Mouse (Mus musculus) left cerebral cortex, postnatal 14 days (tissue): ENCODE data around the gene Nol6. TPM values are rescaled to one million over a fixed set of nuclear protein-coding genes. Genes with fewer than 3 reads are reported as not detected.

Experiments
- DNase-seq, 2 experiments: peaks; one replicate each; pipeline ENCODE4 v3.0.0; 2021 to 2022; ENCODE audit warnings: low spot score in 2 of 2, mixed read lengths in 1 of 2
- intact Hi-C: fragments of 180-260 bp; cut with DNase I; formaldehyde crosslinking; loops from one replicate; pipeline ENCODE4 v1.15.1; 2025
- long read RNA-seq, 2 experiments: library from polyadenylated mRNA; stranded (forward); transcript quantifications; one replicate each; pipeline ENCODE4 v2.0.0; 2021
- total RNA-seq, 2 experiments: library from RNA; stranded (reverse); gene quantifications; 2 replicates each; pipeline ENCODE4 v1.2.3; 2021

Nol6 gene
- total RNA-seq, result 10 to 100 TPM; 82.7 to 84.0 TPM
- long read RNA-seq, experiment 1, full-length matches to known transcripts, result 38 of 66 reads
- long read RNA-seq, experiment 1, partial matches to known transcripts, result 27 of 66 reads
- long read RNA-seq, experiment 1, other reads (novel, unspliced or antisense), result 1 of 66 reads
- long read RNA-seq, experiment 2, full-length matches to known transcripts, result 34 of 52 reads
- long read RNA-seq, experiment 2, partial matches to known transcripts, result 15 of 52 reads
- long read RNA-seq, experiment 2, other reads (novel, unspliced or antisense), result 3 of 52 reads

DNA sequence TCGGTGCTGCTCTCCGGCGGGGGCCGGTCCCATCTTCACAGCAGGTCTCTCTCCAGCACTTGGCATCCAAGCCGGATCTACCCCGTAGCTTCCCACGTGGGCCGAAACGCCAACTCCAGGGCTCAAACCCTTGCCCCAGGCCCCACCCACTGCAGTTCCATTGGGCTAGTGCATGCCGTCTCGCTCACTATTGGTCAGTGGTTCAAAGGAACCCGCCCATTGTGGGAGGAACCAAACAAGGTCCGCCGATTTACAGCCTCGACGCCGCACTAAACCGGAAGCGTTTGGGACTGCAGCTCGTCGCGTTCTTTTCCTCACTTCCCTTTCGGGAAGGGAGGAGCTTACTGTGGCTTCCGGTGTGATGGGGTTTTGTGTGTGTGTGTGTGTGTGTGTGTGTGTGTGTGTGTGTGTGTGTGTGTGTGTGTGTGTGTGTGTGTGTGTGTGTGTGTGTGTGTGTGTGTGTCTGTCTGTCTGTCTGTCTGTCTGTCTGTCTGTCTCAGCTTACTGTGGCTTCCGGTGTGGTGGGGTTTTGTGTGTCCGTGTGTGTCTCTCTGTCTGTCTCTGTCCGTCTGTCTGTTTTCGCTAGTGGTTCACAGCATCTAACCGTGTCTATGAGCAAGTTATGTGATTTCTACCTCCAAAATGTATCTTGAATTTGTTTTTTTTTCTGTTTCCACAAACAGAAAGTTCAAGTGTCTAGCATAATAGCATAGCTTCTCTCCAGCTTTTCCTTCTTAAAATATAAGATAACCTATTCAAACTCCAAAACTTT lies at the start of gene Nol6:
Nol6 (minus strand) TSS at position 276 of the 772 bp plus-strand sequence.
- peak; percentile 99 to 100 for DNase-seq
- intact Hi-C loops, result no loop called here

DNA sequence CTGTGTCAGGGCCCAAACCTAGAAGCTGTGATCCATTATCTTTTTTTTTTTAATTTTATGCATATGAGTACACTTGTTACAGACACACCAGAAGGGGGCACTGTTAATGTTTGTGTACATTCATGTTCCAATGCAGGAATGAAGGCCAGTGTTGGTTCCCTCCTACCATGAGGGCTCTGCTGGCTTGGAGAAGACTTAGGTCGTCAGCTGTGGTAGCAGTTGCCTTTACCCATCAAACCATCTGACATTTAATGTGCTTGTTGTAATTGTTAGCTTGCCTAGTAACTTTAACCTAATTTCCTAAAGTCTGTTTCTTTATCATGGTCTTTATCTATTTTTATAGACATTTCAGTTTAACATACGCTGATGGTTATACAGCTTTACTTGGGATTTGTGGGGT lies 46.7 kb upstream of the Nol6 start:
- no peak for DNase-seq

DNA sequence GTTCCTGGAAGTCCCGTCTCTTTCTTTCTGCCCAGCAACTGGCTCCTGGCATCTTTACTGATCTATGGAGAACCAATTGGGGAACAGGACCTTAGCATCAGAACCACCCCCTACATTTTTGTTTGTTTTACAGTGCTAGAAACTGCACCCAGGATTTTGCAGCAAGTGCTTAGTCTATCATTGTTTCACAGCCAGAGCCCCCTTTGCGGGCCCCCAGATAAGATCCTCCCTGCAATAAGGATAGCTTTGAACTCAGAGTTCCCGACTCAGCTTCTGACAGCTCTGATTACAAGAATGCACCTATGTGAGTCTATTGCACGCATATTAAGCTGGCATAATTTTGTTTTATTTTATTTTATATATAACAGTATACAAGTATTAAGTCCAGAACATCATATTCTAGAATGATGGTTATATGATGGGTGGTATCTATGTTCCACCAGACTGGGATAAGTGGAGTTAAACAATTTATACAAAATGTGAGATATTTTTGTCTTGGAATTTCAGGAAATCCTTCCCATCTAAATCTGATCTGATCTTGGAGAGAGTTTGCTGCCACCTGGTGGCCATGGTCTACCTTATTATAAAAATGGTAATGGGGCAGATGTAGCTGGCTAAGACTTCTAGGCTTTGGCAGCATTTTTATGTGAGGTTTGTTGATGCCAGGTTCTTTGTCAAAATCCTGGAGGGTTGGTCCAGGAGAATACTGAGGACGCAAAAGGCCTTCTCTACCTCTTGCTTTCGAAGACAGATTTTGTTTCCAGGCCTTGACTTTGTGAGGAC lies 41.6 kb upstream of the Nol6 start:
- peak; percentile 89 to 90 for DNase-seq
- intact Hi-C loops, result loop anchor here (2.0 kb wide), 1 partner anchor 37 kb away; no protein-coding TSS in a partner anchor

More for the DNA sequence above, 46.7 kb upstream of the Nol6 start:
- intact Hi-C loops, result no loop called here

DNA sequence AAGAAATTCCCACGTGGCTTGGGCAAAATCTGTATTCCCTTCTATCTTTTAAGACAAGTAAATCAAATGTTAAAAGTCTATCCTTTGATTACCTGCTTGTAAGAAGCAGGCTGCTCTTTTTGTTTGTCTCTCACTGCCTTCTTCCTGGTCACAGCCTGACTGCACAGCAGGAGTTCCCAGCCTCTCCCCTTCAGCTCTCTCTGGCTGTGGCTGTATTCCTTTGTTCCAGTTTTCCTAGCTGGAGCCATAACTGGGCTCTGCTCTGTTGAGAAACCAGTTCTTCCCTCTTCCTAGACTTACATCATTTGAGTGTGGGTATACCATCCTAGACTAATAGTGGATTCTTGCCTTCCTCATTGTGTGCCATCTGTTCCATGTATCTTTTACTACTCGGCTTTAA lies 40.7 kb upstream of the Nol6 start:
- intact Hi-C loops, result no loop called here
- DNase-seq, result no peak

DNA sequence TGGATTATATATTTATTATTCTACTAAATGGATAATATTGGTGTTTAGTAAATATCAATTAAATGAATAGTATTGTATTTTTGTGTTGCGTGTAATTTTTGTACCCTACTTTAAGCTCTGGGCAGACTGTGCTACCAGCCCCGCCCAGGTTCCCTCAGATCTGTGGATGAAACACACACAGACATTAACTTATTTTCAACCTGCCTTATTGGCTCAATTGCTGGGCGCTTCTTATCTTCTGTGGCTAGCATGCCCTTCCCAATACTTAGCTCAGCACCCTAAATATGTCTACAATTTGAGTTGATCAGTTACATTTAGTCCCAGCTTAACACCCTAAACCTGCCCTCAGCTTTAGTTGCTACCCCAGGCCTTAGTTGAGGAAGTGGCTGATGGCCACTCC lies 37.0 kb upstream of the Nol6 start:
- intact Hi-C loops, result no loop called here

DNA sequence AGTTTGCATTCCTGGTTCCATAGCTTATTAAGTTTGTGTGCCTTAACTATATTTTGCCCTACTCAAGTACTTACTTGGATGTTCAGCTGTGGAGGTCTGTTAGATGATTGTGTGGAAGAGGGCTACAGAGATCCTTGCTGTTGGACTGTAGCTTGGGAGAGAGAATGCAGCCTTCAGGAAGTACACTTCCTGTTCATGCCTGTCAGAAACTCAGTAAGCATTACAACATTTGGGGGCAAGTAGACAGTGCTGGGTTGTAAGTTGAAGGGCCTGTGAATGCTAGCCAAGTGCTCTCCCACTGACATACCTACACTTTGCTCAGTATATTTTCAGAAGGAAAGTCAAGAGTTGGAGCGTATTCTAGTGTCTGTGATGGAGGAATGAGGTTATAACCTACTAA lies 34.0 kb upstream of the Nol6 start:
- no peak for DNase-seq
- intact Hi-C loops, result no loop called here

More for the DNA sequence above, 37.0 kb upstream of the Nol6 start:
- no peak for DNase-seq

DNA sequence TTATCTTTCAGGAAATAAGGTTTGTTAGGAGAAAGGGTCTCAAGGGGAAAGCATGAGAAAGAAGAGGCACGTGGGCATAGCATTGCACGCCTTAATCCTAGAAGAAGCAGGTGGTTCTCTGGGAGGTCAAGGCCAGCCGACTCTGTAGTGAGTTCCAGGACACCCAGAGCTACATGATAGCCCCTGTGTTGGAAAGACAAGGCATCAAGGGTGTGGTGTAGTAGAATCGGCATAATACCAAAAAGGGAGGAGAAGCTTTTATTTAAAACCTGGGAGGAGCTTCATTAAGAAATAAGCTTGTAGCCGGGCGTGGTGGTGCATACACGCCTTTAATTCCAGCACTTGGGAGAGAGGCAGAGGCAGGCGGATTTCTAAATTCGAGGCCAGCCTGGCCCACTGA lies 32.7 kb upstream of the Nol6 start:
- intact Hi-C loops, result no loop called here
- DNase-seq, result no peak

DNA sequence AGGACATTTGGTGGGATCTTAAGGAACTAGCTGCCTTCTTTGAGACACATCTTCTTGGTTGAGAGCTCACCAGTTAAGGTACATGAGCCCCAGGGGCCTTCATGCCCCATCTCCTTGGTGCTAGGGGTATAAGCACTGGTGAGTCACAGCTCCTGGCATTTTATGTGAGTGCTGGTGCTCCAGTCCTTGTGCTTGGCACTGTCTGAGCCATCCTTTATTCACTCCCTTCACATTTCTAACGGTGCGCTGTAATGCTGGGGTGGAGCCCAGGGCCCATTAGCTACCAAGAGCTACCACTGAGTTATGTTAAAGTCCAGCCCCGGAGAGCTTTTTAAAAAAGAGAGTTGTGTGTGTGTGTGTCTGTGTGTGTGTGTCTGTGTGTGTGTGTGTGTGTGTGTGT lies 28.9 kb upstream of the Nol6 start:
- intact Hi-C loops, result no loop called here

DNA sequence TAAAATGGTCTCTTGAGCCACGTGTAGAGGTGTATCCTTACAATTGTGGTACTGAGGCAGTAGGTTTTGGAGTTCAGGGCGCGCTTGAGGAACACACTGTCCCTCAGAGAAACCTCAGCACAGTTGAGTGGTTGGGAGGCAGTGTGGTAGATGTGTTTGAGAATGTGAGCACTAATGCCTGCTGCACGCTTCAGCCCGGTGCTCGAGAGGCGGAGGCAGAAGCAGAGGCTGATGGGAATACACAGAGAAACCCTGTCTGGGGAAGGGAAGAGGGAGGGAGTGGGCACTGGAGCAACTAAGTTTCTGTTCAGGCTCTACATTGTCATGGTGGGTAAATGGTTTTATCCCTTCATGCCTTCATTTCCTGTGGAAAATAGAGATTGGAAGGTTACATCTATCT lies 26.9 kb upstream of the Nol6 start:
- intact Hi-C loops, result no loop called here
- no peak for DNase-seq

More for the DNA sequence above, 28.9 kb upstream of the Nol6 start:
- DNase-seq, result no peak

DNA sequence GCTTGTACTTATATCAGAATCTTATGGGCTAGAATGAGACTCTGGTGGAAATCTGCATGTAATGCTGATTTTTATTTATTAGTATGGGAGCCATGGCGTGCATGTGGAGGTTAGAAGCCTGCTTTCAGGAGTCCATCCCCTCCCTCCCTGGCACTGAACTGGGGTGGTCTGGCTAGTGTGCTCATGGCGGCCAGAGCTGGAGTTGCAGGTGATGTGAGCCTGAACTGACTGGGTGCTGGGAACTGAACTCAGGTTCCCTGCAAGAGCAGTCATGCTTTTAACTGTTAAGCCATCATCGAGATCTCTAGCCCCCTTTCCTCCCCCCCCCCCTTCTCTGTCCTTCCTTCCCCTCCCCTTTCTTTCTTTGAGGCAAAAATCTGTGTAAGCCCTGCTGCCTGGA lies 25.6 kb upstream of the Nol6 start:
- DNase-seq, result no peak
- intact Hi-C loops, result no loop called here

DNA sequence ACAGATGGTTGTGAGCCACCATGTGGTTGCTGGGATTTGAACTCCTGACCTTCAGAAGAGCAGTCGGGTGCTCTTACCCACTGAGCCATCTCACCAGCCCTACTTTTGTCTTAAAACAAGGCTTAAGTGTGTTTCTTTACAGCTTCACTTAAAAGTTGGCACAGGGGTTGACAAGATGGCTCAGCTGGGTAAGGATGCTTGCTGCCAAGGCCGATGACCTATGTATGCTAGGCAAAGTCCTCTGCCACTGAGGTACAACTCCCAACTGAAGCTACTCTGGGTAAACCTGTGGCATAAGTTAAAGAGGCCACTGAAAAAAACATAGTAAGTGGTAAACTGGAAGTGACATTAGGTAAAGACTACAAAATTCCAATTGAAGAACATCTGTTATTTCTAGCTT lies 18.3 kb upstream of the Nol6 start:
- intact Hi-C loops, result no loop called here
- DNase-seq, result no peak

DNA sequence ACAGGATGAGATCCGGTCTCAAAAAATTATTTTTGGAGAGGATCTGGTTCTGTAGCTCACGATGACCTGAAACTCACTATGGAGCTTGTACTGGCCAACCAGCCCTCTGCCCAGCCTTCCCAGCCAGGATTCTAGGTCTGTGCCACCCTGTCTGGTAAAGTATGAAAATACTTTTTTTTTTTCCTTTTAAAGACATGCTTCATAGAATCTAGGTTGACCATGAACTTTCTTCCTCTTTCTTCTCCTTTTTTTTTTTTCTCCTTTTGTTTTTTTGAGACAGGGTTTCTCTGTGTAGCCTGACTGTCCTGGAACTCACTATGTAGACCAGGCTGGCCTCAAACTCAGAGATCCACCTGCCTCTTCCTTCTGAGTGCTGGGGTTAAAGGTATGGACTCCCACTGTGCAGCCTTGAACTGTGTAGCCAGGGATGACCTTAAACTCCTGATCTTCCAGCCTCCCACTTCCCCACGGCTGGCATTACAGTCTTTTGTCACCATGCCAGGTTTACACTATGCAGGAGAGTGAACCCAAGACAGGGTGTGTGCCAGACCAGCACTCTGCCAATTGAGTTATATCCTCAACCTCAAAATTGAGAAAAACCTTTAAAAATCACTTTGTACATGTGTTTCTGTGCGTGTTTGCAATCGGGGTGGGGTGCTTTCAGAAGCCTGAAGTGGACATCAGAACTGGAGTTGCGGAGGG lies 16.1 kb upstream of the Nol6 start:
- DNase-seq, result no peak

DNA sequence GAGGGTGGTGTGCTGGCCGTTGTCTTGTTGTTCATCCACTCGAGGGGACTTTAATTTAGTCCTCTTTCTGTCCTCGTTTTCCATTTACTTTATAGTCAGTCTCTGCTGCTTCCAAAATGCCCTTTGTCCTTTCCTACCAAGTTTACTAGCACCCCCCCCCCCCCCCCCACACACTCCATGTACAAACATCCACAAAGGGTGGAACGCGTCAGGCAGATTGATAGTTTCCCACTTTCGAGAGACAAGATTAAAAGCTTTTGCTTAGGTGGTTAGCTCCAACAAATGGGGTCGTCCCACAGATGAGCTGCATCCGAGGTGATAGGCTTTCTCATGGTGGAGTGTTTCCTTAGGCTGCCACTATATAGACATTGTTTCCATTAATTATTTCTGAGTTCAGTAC lies 12.6 kb upstream of the Nol6 start:
- intact Hi-C loops, result loop anchor here (10.0 kb wide), 1 partner anchor 138 kb away; the partner anchor contains the start of gene Ubap2
- no peak for DNase-seq

More for the DNA sequence above, 16.1 kb upstream of the Nol6 start:
- intact Hi-C loops, result no loop called here

DNA sequence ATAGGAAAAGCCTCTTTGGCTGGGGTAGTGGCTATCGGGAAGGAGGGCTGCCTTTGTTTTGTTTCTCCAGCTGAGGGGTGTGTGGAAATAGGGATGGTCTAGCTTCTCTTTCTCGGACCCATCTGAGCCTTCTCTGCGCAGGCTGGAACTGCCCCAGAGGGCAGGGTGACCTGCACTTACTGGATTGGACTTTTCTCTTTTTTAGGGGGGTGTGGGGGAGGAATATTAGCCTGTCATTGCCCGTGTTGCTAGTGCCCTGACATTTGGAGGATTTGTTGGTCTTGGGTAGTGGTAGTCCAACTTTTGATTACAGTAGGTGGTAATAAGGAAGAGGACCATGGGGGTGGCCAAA lies 12.2 kb upstream of the Nol6 start:
- intact Hi-C loops, result loop anchor here (10.0 kb wide), 1 partner anchor 138 kb away; the partner anchor contains the start of gene Ubap2
- no peak for DNase-seq

DNA sequence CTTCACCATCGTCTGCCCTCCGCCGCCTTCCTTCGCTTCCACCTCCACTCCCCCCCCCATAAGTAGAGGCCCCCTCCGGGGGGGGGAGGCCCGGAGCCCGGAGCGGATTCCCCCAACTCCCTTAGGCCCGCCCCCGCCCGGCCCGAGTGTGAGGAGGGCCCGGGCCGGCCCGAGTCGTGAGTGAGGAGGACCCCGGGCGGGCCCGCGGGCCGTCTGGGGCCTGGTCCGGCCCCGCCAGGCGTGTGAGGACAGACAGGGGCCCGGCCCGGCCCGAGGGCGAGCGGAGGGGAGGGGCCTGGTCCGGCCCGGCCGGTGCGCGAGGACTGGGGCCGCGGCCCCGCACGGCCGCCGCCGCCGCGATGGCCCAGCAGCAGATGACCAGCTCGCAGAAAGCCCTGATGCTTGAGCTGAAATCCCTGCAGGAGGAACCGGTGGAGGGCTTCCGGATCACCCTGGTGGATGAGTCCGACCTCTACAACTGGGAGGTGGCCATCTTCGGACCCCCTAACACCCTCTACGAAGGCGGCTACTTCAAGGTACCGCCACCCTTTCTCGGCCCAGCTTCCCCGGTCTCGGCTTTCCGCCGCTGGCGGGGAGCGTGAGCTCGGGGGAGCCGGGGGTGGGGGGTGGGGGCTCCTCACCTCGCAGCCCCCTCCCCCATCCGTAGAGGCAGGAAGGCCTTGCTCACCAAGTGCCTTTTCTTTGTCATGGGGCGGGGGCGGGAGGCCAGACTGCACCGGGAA lies 11.6 kb upstream of the Nol6 start, which contains the start of gene Ube2r2:
Ube2r2 (plus strand) TSS at position 33 of the 743 bp plus-strand sequence.
- peak; percentile 29 to 40 for DNase-seq
- intact Hi-C loops, result loop anchor here (10.0 kb wide), 1 partner anchor 139 kb away; the partner anchor contains the start of gene Ubap2

DNA sequence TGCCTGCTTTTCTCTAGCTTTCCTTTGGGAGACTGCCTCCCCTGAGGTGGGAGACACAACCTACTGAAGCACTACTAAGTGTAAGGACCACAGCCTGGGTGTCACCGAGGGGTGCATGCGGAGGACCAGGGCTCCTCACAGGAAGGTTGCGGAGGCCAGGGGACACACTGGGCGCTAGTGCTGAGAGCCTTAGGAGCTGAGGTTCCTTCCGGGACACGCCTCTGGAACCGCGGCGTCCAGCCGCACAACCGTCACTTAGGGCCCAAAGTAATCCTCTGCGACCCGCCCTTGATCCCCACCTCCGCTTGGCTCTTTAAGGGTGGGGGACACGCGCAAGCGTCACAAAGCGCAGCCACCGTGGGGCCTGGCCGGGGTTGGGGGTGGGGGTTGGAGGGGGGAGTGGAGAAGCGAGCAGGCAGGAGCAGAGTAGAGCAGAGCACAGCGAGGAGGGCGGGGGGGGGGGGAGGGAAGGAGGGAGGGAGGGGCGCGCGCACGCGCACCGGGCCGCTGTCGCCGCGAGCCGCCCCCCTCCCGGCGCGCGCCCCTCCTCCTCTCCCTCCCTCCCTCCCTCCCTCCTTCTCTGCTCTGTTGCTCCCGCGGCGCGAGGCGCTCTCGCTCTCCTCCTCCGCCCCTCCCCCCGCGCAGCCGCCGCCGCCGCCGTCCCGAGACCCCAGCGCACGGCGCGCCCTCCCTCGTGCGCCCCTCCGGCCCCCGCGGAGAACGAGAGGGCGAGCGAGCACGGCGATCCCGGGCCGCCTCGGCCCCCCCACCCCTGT lies 10.9 kb upstream of the Nol6 start:
- peak; percentile 51 to 75 for DNase-seq
- intact Hi-C loops, result loop anchor here (10.0 kb wide), 1 partner anchor 140 kb away; the partner anchor contains the start of gene Ubap2

DNA sequence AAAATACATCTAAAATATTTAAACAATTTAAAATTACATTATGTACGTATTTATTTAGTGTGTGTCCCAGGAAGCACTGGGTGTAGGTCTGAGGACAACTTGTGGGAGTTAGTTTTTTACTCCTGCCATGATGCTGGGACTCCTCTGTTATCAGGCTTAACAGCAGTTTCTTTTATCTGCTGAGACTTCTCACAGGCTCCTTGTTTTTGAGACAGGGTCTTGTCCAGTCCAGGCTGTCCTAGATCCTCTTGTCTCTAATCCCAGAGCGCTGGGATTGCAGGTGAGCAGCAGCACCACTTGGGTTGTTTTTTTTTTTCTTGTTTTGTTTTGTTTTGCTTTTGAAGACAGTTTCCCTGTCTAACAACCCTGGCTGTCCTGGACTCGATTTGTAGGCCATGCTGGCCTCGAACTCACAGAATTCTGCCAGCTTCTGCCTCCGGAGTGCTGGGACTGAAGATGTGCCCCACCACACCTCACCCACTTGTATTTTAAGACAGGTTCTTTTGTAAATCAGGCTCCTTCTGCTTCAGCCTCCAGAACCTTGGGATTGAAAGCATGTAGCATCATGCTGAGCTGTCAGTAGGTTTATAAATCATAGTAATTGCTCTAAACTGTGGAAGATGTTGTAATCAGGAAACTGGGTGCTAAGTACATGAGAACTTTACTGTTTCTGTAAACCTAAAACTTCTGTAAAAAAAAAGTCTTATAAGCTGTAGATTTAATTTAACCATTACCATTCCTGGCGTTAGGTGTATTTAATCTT lies 9.5 kb upstream of the Nol6 start:
- intact Hi-C loops, result loop anchor here (10.0 kb wide), 1 partner anchor 141 kb away; the partner anchor contains the start of gene Ubap2
- no peak for DNase-seq
